Mouse (Mus musculus) erythroblast, adult 5-6 weeks (primary cell): ENCODE data around the gene Acat3. TPM values are rescaled to one million over a fixed set of nuclear protein-coding genes. Genes with fewer than 3 reads are reported as not detected.
"Not testable (repeated sequence)": the region's sequence is repeated elsewhere in the genome, so short reads cannot be mapped to it uniquely, and the experiment has no call there.

Experiments used
- ATAC-seq: replicated peaks from 2 replicates; pipeline ENCODE4 v1.8.0; 2016; ENCODE audit warnings: moderate number of reproducible peaks, mild to moderate bottlenecking, moderate TSS enrichment, inconsistent platforms; ENCODE audit not compliant: poor library complexity, low FRiP score, severe bottlenecking
- total RNA-seq, 2 experiments: library from RNA; stranded (forward) in 1 of 2; stranded (reverse) in 1 of 2; fragments of 150-400 nt in 1 of 2; fragments of 200-764, 138-1000 nt in 1 of 2; gene quantifications; 2 replicates each; pipeline versions ENCODE4 v1.2.3 to v1.2.4; 2015 to 2017; ENCODE audit warnings: low replicate concordance in 2 of 2

Gene Acat3
- total RNA-seq, 2 experiments from 2014 or later: not detected

DNA sequence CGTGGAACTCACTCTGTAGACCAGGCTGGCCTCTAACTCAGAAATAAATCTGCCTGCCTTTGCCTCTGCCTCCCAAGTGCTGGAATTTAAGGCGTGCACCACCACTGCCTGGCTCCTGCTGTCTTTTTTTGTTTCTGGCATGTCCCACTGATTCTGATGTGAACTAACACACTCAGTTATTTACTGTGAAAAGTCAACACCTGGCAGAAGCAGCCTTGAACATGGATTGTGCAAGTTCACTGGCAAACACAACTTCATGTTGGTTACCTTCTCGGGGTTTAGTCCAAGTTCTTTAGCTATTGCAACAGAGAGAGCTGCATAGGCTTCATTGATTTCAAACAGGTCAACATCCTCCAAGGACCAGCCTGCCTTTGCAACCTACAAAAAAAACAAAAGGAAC is 15.4 kb downstream of the Acat3 start:
- no peak for ATAC-seq

GRCm38 (mm10) chr17:12921073-12921472 is 19.3 kb downstream of the Acat3 start:
- ATAC-seq: no peak

DNA sequence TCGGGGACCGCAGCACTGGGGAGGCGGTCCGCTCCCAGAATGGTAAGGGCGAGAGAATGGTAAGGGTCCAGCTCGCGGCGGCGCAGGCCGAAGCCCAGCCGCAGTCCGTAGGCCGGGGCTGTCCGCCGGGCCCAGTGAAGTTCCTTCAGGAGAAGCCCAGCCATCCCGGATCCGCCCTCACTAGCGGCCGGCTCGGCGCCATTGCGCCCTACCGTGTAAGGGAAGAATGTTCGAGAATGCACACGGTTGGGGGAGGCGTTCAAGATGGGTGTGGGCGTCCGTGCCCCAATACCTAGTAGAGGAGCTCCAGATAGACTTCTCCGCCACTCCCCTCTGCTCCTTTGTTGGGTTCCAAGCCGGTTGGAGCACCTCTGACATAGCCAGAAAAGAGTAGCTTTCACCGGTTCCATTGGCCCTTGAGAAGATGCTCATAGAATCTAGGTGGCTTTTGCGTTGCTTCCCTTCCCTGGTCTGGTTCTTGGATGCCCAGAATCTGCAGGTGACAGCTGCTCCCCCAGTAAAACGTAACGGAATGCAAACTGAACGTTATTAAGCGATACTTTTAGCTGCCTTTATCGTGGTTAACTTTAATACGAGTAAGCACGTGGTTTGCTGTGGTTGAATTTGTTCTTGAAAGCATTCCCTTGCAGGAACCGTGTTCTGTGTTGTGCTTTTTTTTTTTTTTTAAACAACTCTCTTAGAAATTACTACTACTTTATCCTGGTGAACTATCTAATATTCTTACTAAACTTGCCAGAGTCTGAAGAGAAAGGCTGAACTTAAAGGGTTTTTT is 23.6 kb downstream of the Acat3 start:
- ATAC-seq: peak; percentile 59

DNA sequence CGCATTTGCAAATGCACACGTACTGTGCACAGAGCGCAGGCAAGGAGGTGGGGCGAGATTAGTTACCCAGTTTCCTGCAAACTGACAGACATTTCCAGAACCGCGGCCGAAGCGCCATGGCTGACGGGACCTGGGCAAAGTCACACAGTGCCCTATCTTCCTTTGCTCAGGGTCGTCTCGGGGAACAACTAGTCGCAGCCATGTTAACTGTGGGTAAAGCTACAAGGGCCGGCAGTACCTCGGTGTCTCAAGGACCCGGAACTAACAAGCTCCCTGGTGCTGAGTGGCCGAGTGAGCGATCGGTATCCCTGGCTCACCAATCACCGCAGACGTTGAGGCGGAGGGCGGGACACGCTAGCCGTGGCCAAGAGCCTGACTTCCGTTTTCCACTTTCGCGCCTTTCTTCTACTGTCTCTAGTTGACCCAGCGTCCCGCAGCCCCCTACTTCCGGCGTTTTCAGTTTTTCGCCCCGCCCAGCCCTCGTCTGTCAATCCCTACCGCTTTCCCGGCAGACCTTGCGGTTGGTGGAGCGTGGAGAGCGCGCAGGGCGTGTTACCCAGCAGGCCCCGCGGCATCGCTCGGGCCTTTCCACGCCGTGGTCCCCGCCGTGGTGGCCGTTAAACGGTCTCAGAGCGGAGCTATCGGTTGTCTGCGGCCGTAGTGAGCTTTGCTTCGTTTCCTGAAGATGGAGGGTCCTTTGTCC is 24.4 kb downstream of the Acat3 start, which contains the start of gene Mrpl18:
Gene Mrpl18 (minus strand): TSS at position 465 of the 703 bp plus-strand sequence.
- peak; percentile 96 for ATAC-seq

GRCm38 (mm10) chr17:12915488-12915880 is 24.9 kb downstream of the Acat3 start, which contains the start of gene Tcp1:
TSS of gene Tcp1 (plus strand) at chr17:12915701.
- ATAC-seq: peak; percentile 29

DNA sequence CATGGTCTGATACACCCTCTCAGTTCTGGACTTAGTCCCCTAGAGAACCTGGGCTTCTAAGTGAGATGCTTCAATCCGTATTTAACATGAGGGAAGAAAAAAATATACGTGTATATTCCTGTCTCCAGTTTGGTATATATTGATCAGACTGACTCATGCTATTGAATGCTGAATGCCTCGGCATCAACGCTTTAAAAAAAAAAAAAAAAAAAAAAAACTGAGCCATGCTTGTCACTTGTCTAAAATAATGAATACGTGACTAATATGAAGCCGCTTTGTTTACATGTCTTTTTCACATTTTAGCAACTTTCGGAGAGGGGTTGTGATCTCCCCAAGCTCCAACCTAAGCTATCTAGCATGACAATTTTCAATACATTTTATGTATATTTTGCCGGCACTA is 30.0 kb downstream of the Acat3 start:
- ATAC-seq: no peak

- ATAC-seq: no peak
Measured at GRCm38 (mm10) chr17:12909361-12910280, 30.8 kb downstream of the Acat3 start, which contains the start of gene Pnldc1. TSS of gene Pnldc1 (minus strand) at chr17:12910230.

- ATAC-seq: no peak
Measured at GRCm38 (mm10) chr17:12906436-12906835, 34.0 kb downstream of the Acat3 start.

DNA sequence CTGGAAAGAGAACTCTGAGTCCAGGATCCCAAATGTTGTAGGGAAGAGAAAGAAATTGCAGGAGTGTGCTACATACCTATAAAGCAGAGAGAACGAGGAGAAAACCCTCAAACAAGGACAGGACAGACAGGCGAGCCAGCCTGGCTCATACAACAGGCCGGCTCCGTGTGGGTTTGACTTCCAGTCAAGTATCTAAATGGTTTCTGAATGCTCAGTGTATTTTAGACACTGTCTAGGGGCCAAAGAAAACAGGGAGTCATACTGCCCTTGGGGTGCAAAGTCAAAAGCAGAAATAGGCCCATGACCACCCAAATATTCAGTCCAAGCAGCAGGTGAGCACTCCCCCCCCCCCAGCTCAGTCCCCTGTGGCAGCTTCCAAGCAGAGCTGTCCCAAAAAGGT is 34.6 kb downstream of the Acat3 start:
- ATAC-seq: no peak

DNA sequence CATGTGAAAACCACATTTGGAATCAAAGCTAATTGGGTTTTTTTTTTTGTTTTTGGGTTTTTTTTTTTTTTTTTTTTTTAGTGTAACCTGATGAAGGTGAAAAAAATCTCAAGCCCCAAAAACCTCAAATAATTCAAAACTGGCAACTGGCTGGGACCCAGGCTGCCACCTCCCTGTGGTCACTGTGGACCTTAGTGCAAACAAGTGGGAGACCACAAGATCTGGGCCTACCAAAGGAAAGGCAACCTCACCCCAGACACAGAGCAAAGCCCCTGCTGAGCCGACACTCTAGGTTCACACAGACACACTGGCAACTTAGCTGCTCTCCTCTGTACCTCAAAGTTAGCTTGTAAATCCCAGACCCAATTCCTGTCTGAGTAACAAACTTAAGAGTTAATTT is 36.1 kb downstream of the Acat3 start:
- no peak for ATAC-seq

DNA sequence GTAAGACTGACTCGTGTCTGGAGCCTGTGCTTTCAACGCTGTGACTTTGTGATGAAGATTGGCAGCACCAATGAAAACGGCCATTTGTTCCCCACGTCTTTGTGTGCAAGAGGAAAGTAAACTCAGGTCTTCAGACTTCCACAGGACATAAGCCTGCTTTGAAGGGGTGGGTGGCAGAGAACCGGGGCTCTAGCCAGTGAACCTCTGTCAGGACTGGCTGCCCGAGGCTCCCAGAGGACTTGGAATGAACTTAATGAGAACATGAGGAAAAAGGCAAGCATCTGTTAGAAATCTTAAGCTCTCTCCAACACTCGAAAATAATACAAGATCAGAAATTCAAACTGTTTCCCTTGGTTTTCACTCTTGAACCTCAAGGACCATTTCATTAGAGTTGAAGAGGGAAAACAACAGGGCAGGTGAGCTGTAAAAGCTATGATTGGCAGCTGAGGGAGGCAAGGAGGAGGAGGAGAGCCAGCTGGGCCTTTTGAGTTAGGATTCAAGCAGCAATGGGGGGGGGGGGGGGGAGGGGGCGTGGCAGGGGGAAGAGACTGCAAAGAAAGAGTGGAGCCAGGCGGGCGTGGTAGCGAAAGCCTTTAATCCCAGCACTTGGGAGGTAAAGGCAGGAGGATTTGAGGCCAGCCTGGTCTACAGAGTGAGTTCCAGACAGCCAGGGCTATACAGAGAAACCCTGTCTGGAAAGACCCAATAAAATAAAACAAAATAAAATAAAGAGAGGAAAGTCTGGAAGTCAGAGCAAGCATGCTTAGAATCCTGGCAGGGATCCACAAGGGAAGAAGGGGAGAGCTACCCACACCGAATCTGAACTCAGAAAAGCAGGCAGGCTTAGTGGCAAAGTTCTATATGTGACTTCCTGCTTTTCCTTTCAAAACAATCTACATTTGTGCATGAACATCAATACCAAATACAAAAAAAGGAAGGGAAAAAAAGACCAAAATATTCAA is 36.7 kb downstream of the Acat3 start:
- ATAC-seq: no peak

GRCm38 (mm10) chr17:12902291-12902690 is 38.1 kb downstream of the Acat3 start:
- no peak for ATAC-seq

DNA sequence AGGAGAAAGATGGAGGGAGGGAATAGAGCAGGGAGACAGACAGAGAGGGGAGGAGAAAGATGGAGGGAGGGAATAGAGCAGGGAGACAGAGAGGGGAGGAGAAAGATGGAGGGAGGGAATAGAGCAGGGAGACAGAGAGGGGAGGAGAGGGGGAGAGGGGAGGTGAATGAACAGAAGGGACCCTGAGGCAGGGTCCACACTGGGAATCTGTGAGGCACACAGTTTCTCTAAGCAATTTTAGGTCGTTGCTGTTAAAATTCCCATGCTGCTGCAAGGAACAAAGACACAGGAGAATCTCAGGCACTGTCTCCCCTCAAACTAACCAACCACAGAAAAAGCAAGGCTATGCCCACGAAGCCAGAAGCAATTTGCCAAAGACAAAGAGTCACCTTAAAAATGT is 41.8 kb downstream of the Acat3 start:
- not testable (repeated sequence) for ATAC-seq

DNA sequence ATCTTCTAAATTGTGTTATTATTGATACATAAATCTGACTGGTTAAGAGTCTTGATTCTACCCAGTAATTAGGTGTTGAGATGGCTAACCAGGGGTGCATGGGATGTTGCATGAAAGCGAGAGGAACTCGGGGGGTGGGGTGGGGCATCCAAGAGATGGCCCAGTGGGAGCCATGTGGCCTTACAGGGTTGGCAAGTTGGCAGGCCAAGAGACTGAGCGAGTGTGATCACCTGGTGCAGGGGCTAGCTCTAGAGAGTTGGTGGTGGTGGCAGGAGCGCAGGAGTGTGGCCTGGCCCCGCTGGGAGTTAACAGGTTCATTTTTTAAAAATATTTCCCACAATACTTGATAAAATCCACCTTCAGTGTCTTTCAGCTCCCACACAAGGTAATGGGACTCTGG is 42.7 kb downstream of the Acat3 start:
- no peak for ATAC-seq

GRCm38 (mm10) chr17:12892033-12892432 is 48.4 kb downstream of the Acat3 start:
- no peak for ATAC-seq

DNA sequence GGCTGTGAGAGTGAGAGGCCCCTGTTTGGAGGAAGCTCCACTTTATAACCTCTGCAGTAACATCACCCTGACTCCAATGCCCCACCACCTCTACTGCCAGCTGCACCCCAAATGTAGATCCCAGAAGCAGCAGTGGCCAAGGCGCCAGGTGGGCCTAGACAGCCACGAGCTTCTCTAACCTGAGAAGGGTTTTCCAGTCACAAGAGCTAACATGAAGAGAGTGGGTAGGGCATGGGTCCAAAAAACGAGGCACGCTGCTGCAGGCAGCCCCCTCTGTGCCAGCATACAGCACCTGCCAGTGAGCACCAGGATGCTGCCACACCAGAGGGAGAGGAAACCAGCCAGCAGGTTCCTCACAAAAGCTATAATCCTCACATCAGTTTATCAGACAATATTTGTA is 49.3 kb downstream of the Acat3 start:
- no peak for ATAC-seq

DNA sequence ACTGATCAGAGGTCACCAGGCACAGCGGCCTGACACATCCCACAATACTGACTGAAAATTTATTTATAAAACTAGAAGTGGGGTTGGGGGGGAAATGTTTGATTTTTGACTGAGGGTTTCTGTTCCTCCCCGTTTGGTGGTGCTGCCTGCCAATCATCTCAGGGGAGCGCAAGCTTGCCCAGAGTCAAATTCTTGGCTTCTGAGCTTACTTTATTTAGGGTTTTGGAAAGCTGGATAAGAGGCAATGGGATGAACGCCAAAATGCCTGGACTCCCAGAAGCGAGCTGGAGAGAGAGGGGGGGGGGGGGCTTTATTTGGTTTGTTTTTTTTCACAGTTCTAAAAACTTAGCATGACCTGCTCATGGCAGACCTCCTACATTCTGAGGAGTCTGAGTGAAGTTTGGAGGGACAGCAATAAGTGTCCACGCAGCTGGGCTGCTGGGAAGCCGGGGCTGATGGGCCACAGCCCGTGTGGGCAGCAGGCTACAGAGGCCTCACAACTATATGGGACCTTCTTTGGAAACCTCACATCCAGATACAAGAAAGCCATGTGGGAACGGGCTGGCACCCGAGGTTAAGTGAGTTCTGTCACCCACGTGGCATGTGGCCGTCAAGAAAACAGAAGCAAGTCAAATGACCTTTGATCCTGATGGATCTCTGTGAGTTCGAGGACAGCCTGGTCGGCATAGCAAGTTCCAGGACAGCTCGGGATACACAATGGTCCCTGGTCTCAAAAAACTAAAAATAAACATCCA is 53.2 kb downstream of the Acat3 start:
- no peak for ATAC-seq

DNA sequence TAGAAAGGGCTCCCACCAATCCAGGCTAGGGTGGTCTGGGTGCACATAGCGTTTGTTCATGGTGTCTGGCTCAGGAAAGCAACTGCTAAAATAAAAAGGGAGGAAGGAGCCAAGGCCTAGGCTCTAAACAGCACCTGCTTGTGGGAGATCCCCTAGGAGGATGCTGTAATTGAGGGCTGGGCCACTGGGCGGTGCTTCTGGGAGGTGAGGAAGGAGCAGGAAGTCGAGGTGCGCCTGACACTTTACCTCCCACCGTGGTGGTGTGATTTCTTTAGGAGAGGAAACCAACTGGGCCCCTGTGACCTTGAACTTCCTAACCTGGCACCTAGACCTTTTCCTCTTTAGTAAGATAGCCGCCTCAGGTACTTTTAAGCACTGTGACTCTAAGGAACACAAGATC is 53.8 kb downstream of the Acat3 start:
- no peak for ATAC-seq
